Mouse (Mus musculus) heart, embryonic 15.5 days (tissue): ENCODE data around the gene Ikzf2. TPM values are rescaled to one million over a fixed set of nuclear protein-coding genes. Genes with fewer than 3 reads are reported as not detected.

Experiments used
- ATAC-seq: fragments of 200-750 bp; cut with Nextera tagmentation; replicated peaks from 2 replicates; pipeline ENCODE4 v1.8.0; 2017; ENCODE audit warnings: low read depth, moderate TSS enrichment; ENCODE audit not compliant: insufficient number of reproducible peaks, insufficient read depth, low FRiP score
- H3K27ac ChIP-seq: fragments of 300-500 bp; sonication (generic); 2 replicates; pipeline ENCODE4 v1.5.1; 2015; ENCODE audit warnings: mild to moderate bottlenecking, inconsistent platforms
- H3K27me3 ChIP-seq: fragments of 300-500 bp; sonication (generic); 2 replicates; pipeline ENCODE4 v1.6.1; 2015; ENCODE audit warnings: inconsistent platforms
- H3K36me3 ChIP-seq: fragments of 300-500 bp; sonication (generic); 2 replicates; pipeline ENCODE4 v1.6.1; 2015; ENCODE audit warnings: mild to moderate bottlenecking, inconsistent platforms
- H3K4me1 ChIP-seq: fragments of 300-500 bp; sonication (generic); replicated peaks from 2 replicates; pipeline ENCODE4 v1.6.1; 2015; ENCODE audit warnings: inconsistent platforms
- H3K4me2 ChIP-seq: fragments of 300-500 bp; sonication (generic); 2 replicates; pipeline ENCODE4 v1.6.1; 2015; ENCODE audit warnings: inconsistent platforms, mild to moderate bottlenecking, moderate library complexity
- H3K4me3 ChIP-seq: fragments of 300-500 bp; sonication (generic); 2 replicates; pipeline ENCODE4 v1.5.1; 2015; ENCODE audit warnings: mild to moderate bottlenecking, inconsistent platforms
- H3K9ac ChIP-seq: fragments of 300-500 bp; sonication (generic); 2 replicates; pipeline ENCODE4 v1.6.1; 2015; ENCODE audit warnings: mild to moderate bottlenecking, inconsistent platforms
- H3K9me3 ChIP-seq: fragments of 300-500 bp; sonication (generic); replicated peaks from 2 replicates; pipeline ENCODE4 v1.6.1; 2016; ENCODE audit warnings: inconsistent platforms
- WGBS: fragments of 180-500 bp; shearing (Covaris S2); methylation state at CpG from one replicate; pipeline ENCODE4 v1.1.7; 2015; ENCODE audit warnings: mixed read lengths; 5-methylcytosine and 5-hydroxymethylcytosine counted together
- polyA plus RNA-seq: library from polyadenylated mRNA; unstranded; fragments of >200 nt; fragmentation: Nextera tagmentation; extraction: Ambion mirVana; gene quantifications from 2 replicates; pipeline ENCODE4 v1.2.1, GENCODE M21; 2015

Gene Ikzf2
- polyA plus RNA-seq, 1 experiment from 2014 or later, result 2.3 TPM

GRCm38 (mm10) chr1:69685890-69686490, 1.1 kb downstream of the Ikzf2 start:
- H3K4me3 ChIP-seq, result peak overlapping the region; percentile 67
- peak overlapping the region; percentile 82 for H3K4me2 ChIP-seq
- peaks cover 8% of the 10 kb centered on the region for H3K4me1 ChIP-seq
- H3K9ac ChIP-seq, result peak overlapping the region; percentile 68
- H3K9me3 ChIP-seq, result no peaks in the 10 kb centered on the region
- no peak for ATAC-seq
- H3K36me3 ChIP-seq, result no peaks in the 10 kb centered on the region
- H3K27me3 ChIP-seq, result no peaks in the 10 kb centered on the region
- peak overlapping the region; percentile 88 for H3K27ac ChIP-seq
- WGBS, result under 1% methylated on average over 14 of the region's 15 CpGs

GRCm38 (mm10) chr1:69685049-69685889, 1.8 kb downstream of the Ikzf2 start:
- Histone ChIP-seq H3K4me3 (peak overlapping the region; percentile 67), H3K9ac (peak overlapping the region; percentile 68), H3K4me1 (peaks cover 8% of the 10 kb centered on the region), H3K27ac (peak overlapping the region; percentile 60), H3K36me3 (no peaks in the 10 kb centered on the region), H3K27me3 (no peaks in the 10 kb centered on the region), H3K9me3 (no peaks in the 10 kb centered on the region), H3K4me2 (peak overlapping the region; percentile 82)
- ATAC-seq, result no peak
- WGBS, result 1% methylated on average over 11 of the region's 11 CpGs

- 44% methylated on average over 13 of the region's 13 CpGs for WGBS
- H3K4me2 ChIP-seq, result peak overlapping the region; percentile 82
- peaks cover 8% of the 10 kb centered on the region for H3K4me1 ChIP-seq
- ATAC-seq, result no peak
- H3K9me3 ChIP-seq, result no peaks in the 10 kb centered on the region
- no peak overlapping the region for H3K27ac ChIP-seq
- H3K27me3 ChIP-seq, result no peaks in the 10 kb centered on the region
- no peaks in the 10 kb centered on the region for H3K36me3 ChIP-seq
- H3K4me3 ChIP-seq, result peak overlapping the region; percentile 67
- H3K9ac ChIP-seq, result no peak overlapping the region
Measured at GRCm38 (mm10) chr1:69684280-69685040, 2.6 kb downstream of the Ikzf2 start.

GRCm38 (mm10) chr1:69683851-69684250, 3.2 kb downstream of the Ikzf2 start:
- H3K27me3 ChIP-seq, result no peaks in the 10 kb centered on the region
- WGBS, result 69% methylated on average over 3 of the region's 3 CpGs
- H3K4me1 ChIP-seq, result peaks cover 8% of the 10 kb centered on the region
- peak overlapping the region; percentile 4; the same call in 1 of the 2 replicates for H3K4me3 ChIP-seq
- no peaks in the 10 kb centered on the region for H3K36me3 ChIP-seq
- no peaks in the 10 kb centered on the region for H3K9me3 ChIP-seq
- no peak overlapping the region for H3K27ac ChIP-seq
- no peak for ATAC-seq
- H3K4me2 ChIP-seq, result peak overlapping the region; percentile 82; the same call in 1 of the 2 replicates
- no peak overlapping the region for H3K9ac ChIP-seq

GRCm38 (mm10) chr1:69683058-69683457, 4.0 kb downstream of the Ikzf2 start:
- H3K27me3 ChIP-seq, result no peaks in the 10 kb centered on the region
- no peak overlapping the region for H3K4me2 ChIP-seq
- no peaks in the 10 kb centered on the region for H3K9me3 ChIP-seq
- no peak for ATAC-seq
- no peaks in the 10 kb centered on the region for H3K36me3 ChIP-seq
- no peak overlapping the region for H3K4me3 ChIP-seq
- WGBS, result 79% methylated on average over 8 of the region's 8 CpGs
- H3K9ac ChIP-seq, result no peak overlapping the region
- no peak overlapping the region for H3K27ac ChIP-seq
- H3K4me1 ChIP-seq, result peaks cover 8% of the 10 kb centered on the region

GRCm38 (mm10) chr1:69682261-69682660, 4.8 kb downstream of the Ikzf2 start:
- 58% methylated on average over 3 of the region's 3 CpGs for WGBS
- no peaks in the 10 kb centered on the region for H3K9me3 ChIP-seq
- no peak overlapping the region for H3K4me3 ChIP-seq
- no peak for ATAC-seq
- no peak overlapping the region for H3K9ac ChIP-seq
- H3K27ac ChIP-seq, result no peak overlapping the region
- peaks cover 8% of the 10 kb centered on the region for H3K4me1 ChIP-seq
- no peak overlapping the region for H3K4me2 ChIP-seq
- no peaks in the 10 kb centered on the region for H3K36me3 ChIP-seq
- no peaks in the 10 kb centered on the region for H3K27me3 ChIP-seq

GRCm38 (mm10) chr1:69681003-69681402, 6.0 kb downstream of the Ikzf2 start:
- no peak overlapping the region for H3K27ac ChIP-seq
- no peaks in the 10 kb centered on the region for H3K36me3 ChIP-seq
- no peak overlapping the region for H3K4me2 ChIP-seq
- no peaks in the 10 kb centered on the region for H3K27me3 ChIP-seq
- whole genome bisulfite sequencing, result 72% methylated on average over 5 of the region's 5 CpGs
- no peak overlapping the region for H3K4me3 ChIP-seq
- H3K4me1 ChIP-seq, result peaks cover 6% of the 10 kb centered on the region
- ATAC-seq, result no peak
- no peak overlapping the region for H3K9ac ChIP-seq
- no peaks in the 10 kb centered on the region for H3K9me3 ChIP-seq

- H3K36me3 ChIP-seq, result no peaks in the 10 kb centered on the region
- H3K4me3 ChIP-seq, result no peak overlapping the region
- WGBS, result 72% methylated on average over 4 of the region's 4 CpGs
- no peak overlapping the region for H3K9ac ChIP-seq
- H3K27me3 ChIP-seq, result no peaks in the 10 kb centered on the region
- H3K4me2 ChIP-seq, result no peak overlapping the region
- H3K27ac ChIP-seq, result no peak overlapping the region
- peaks cover 6% of the 10 kb centered on the region for H3K4me1 ChIP-seq
- no peaks in the 10 kb centered on the region for H3K9me3 ChIP-seq
- ATAC-seq, result no peak
Measured at GRCm38 (mm10) chr1:69680501-69680900, 6.5 kb downstream of the Ikzf2 start.

- ATAC-seq, result no peak
- 89% methylated on average over 10 of the region's 10 CpGs for WGBS
- H3K27ac ChIP-seq, result no peak overlapping the region
- H3K9me3 ChIP-seq, result no peaks in the 10 kb centered on the region
- no peak overlapping the region for H3K9ac ChIP-seq
- no peaks in the 10 kb centered on the region for H3K36me3 ChIP-seq
- H3K4me3 ChIP-seq, result no peak overlapping the region
- H3K27me3 ChIP-seq, result no peaks in the 10 kb centered on the region
- H3K4me2 ChIP-seq, result no peak overlapping the region
- 0 out of 2 replicates have a peak, but pooled peaks cover 2% of the 10 kb centered on the region for H3K4me1 ChIP-seq
Measured at GRCm38 (mm10) chr1:69669897-69670404, 17.1 kb downstream of the Ikzf2 start.

- WGBS, result 47% methylated on average over 5 of the region's 5 CpGs
- no peak for ATAC-seq
- no peaks in the 10 kb centered on the region for H3K9me3 ChIP-seq
- no peak overlapping the region for H3K27ac ChIP-seq
- no peak overlapping the region for H3K9ac ChIP-seq
- H3K36me3 ChIP-seq, result no peaks in the 10 kb centered on the region
- H3K27me3 ChIP-seq, result no peaks in the 10 kb centered on the region
- H3K4me3 ChIP-seq, result no peak overlapping the region
- H3K4me2 ChIP-seq, result no peak overlapping the region
- 0 out of 2 replicates have a peak, but pooled peaks cover 2% of the 10 kb centered on the region for H3K4me1 ChIP-seq
Measured at GRCm38 (mm10) chr1:69667456-69667855, 19.6 kb downstream of the Ikzf2 start.

GRCm38 (mm10) chr1:69659779-69660178, 27.3 kb downstream of the Ikzf2 start:
- peaks cover 4% of the 10 kb centered on the region; the same call in 1 of the 2 replicates for H3K4me1 ChIP-seq
- peak overlapping the region; percentile 38 for H3K27ac ChIP-seq
- H3K9ac ChIP-seq, result no peak overlapping the region
- 38% methylated on average over 2 of the region's 2 CpGs for whole genome bisulfite sequencing
- ATAC-seq, result no peak
- H3K36me3 ChIP-seq, result no peaks in the 10 kb centered on the region
- no peak overlapping the region for H3K4me2 ChIP-seq
- no peaks in the 10 kb centered on the region for H3K27me3 ChIP-seq
- H3K9me3 ChIP-seq, result no peaks in the 10 kb centered on the region
- H3K4me3 ChIP-seq, result no peak overlapping the region
